Mouse (Mus musculus): ENCODE results near the gene Rpl22l1.

DNA sequence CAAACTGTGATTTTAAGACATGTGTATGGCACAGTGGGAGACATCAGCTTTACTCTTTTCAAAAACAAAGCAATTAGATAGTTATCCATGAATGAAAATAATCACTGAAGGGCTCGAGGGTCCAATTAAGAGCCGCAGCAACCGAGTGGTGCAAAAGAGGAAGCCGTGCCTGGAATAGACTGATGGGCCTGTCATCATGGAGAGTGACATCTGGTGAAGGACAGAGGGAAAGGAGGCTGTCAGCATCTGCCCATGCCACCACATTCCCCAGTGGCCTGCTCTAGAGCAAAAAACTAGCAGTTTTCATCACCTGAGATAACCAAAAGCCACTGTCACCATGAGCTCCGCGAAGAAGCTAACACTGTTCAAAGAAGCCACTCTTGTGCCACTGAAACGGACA, 49.8 kb upstream of the Rpl22l1 start:
- TF ChIP-seq CTCF (IDR thresholded peaks at IDR 0.05; ENCODE audit: low read depth): no peak
- TF ChIP-seq EP300 (IDR thresholded peaks at IDR 0.05; ENCODE audit: low read depth): no peak
